Mouse (Mus musculus): Measurements from ENCODE around the gene Mapk8ip1. TPM values are rescaled to one million over a fixed set of nuclear protein-coding genes. Genes with fewer than 3 reads are reported as not detected.
"Not testable (repeated sequence)": the region's sequence is repeated elsewhere in the genome, so short reads cannot be mapped to it uniquely, and the experiment has no call there.

Gene Mapk8ip1
- polyA plus RNA-seq, 1 experiment from 2014 or later: 64.3 TPM

DNA sequence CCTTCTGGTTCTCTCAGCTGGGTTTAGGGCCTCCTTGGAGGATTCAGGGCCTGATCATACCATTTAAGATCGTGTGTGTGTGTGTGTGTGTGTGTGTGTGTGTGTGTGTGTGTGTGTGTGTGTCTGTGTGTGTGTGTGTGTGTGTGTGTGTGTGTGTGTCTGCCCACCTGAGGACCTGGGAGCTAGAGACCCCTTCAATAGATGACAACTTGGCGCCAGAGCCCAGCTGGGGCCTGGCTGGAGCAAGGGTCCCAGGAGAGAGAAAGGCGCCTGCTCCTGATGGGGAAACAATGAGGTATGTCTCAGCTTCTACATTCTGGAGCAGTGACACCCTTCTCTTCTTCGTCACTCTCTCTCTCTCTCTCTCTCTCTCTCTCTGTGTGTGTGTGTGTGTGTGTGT lies 1.2 kb downstream of the Mapk8ip1 start:
- not testable (repeated sequence) for H3K9me3 ChIP-seq (ENCODE audit: control insufficient read depth, low read length); H3K36me3 ChIP-seq (ENCODE audit: control insufficient read depth, insufficient read depth, low read length); ATAC-seq (ENCODE audit: low read depth); H3K27ac ChIP-seq (ENCODE audit: low read depth, low read length); H3K27me3 ChIP-seq (ENCODE audit: control insufficient read depth, insufficient read depth, low read length); H3K9ac ChIP-seq (replicated peaks; ENCODE audit: low read depth, low read length)
- peak overlapping the region; percentile 57; the same call in 1 of the 2 replicates for H3K4me2 ChIP-seq (ENCODE audit: low read depth, low read length)
- 29% methylated on average over 3 of the region's 4 CpGs for WGBS
- peaks cover 14% of the 10 kb centered on the region for H3K4me1 ChIP-seq (ENCODE audit: control insufficient read depth, insufficient read depth, low read length)
- peak overlapping the region; percentile 83 for H3K4me3 ChIP-seq (ENCODE audit: low read depth, low read length)

DNA sequence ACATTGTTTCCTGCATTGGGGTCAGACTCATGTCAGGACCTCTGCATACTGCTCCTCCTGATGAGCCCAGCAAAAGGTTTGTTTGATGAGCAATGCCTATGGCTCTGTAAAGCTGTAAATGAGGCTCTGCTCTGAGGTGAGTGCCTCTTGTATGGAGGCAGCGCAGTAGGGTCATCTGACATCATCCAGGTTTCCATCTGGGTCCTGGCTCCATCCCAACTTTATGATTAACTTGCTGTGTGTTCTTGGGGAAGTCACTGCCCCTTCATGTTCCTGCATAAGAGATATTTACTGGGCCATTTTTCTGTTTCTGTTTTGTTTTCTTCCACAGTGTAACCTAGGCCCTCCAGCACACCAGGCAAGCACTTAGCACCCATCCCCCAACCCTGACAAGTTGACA lies 3.6 kb downstream of the Mapk8ip1 start:
- Histone ChIP-seq H3K4me3 (ENCODE audit: low read depth, low read length) (no peak overlapping the region), H3K4me1 (ENCODE audit: control insufficient read depth, insufficient read depth, low read length) (peaks cover 23% of the 10 kb centered on the region), H3K27ac (ENCODE audit: low read depth, low read length) (no peak overlapping the region), H3K4me2 (ENCODE audit: low read depth, low read length) (no peak overlapping the region), H3K36me3 (ENCODE audit: control insufficient read depth, insufficient read depth, low read length) (no peaks in the 10 kb centered on the region), H3K9me3 (ENCODE audit: control insufficient read depth, low read length) (no peaks in the 10 kb centered on the region), H3K9ac (replicated peaks; ENCODE audit: low read depth, low read length) (no peak overlapping the region), H3K27me3 (ENCODE audit: control insufficient read depth, insufficient read depth, low read length) (no peaks in the 10 kb centered on the region)
- WGBS: 77% methylated on average over 1 of the region's 1 CpGs
- no peak for ATAC-seq (ENCODE audit: low read depth)

DNA sequence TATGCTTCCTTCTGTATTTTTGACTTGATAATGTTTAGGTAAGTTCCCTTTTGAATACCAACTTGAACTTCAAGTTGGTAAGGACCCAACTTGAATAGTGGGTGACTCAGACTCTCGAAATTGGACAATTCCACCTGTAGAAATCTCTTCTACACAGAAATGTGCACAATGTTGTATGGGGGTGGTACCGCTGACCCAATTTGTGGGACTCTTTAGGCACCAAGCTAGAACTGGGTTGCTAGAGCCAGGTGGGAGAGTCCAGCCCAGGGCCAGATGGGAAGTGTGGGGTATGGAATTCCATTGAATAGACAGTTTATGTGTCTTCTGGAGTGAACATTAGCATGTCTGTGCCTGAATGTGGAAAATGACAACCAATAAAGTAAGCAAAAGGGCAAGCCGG lies 5.5 kb downstream of the Mapk8ip1 start:
- H3K4me1 ChIP-seq (ENCODE audit: control insufficient read depth, insufficient read depth, low read length): peaks cover 40% of the 10 kb centered on the region
- H3K27ac ChIP-seq (ENCODE audit: low read depth, low read length): no peak overlapping the region
- no peak overlapping the region for H3K9ac ChIP-seq (replicated peaks; ENCODE audit: low read depth, low read length)
- H3K27me3 ChIP-seq (ENCODE audit: control insufficient read depth, insufficient read depth, low read length): no peaks in the 10 kb centered on the region
- H3K4me3 ChIP-seq (ENCODE audit: low read depth, low read length): no peak overlapping the region
- 93% methylated on average over 3 of the region's 3 CpGs for WGBS
- ATAC-seq (ENCODE audit: low read depth): no peak
- H3K36me3 ChIP-seq (ENCODE audit: control insufficient read depth, insufficient read depth, low read length): no peaks in the 10 kb centered on the region
- no peak overlapping the region for H3K4me2 ChIP-seq (ENCODE audit: low read depth, low read length)
- H3K9me3 ChIP-seq (ENCODE audit: control insufficient read depth, low read length): no peaks in the 10 kb centered on the region

DNA sequence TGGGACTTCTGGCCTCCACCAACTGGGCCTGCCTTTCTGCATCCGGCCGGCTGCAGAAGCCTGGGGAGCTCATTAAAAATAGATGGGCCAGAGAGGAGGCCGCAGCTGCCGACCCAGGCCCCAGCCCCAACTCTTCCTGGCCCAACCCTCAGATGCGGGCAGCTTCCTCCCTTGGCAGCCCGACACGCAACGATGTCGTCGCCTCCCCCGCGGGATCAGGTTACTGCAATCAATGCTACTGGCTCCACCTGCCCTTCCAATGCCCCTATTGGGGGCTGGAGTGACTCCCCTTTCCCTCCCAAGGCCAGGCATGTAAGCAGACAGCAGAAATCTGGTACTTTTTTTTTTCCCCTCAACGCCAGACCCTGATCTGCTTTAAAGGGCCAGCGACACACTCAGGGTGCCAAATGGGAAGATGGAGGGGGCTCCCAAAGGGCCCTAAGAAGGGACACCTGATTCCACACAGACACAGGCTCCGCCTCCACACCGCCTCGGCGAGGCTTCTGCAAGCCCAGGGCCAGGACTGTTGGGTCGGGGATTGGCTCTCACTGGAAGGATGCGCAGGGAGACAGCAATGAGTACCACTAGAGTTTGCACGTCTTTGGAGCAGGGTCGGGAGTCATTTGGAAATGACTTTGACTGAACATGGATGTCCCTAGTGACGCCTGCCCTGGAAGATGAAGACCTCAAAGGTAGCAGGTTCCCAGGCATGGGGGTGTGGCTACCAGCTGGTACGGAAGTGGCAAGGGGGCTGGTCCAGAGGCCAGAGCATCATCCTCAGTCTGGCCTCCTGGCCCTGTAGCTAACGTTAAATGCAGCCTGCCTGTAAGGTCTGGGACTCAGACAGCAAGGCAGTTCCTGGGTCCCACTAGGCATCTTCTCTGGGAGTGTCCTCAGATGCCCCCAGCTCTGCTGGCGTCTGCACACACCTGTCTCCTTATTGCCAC lies 8.5 kb downstream of the Mapk8ip1 start:
- WGBS: 6% methylated on average over 26 of the region's 26 CpGs
- ATAC-seq (ENCODE audit: low read depth): no peak

DNA sequence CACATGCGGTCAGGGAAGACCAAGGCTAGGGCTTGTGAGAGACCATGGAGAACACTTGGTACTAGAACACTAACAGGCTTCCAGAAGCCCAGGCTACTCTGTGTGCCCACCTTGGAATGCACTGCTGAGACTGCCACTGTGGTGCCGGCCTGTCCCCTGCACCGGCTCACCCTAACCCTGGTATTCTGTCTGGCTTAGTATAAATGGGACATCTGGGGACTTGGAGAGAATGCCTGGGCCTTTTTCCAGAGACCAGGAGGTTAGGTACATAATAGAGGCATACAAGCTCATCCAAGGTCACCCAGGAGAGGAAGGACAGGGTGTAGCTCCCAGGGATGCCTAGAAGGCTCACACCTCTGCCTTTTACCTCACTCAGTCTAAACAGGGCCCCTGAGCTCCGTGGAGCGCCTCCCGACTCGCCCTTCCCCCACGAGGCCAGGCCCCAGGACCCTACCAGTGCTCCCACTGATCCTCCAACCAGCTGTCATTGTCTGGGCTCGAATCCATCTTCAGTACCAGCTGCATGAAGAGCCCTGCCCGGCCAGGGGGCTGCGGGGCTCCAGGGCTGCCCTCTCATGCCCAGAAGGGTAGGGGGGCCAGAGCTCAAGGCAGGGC lies 9.3 kb downstream of the Mapk8ip1 start:
- Histone ChIP-seq H3K4me2 (ENCODE audit: low read depth, low read length) (peak overlapping the region; percentile 56), H3K9ac (replicated peaks; ENCODE audit: low read depth, low read length) (peak overlapping the region; percentile 50), H3K4me1 (ENCODE audit: control insufficient read depth, insufficient read depth, low read length) (peaks cover 54% of the 10 kb centered on the region), H3K27me3 (ENCODE audit: control insufficient read depth, insufficient read depth, low read length) (no peaks in the 10 kb centered on the region), H3K9me3 (ENCODE audit: control insufficient read depth, low read length) (no peaks in the 10 kb centered on the region), H3K4me3 (ENCODE audit: low read depth, low read length) (peak overlapping the region; percentile 26), H3K27ac (ENCODE audit: low read depth, low read length) (peak overlapping the region; percentile 86), H3K36me3 (ENCODE audit: control insufficient read depth, insufficient read depth, low read length) (peaks cover 6% of the 10 kb centered on the region; the same call in 1 of the 2 replicates)
- ATAC-seq (ENCODE audit: low read depth): no peak
- WGBS: 18% methylated on average over 11 of the region's 11 CpGs

More for the DNA sequence above, 8.5 kb downstream of the Mapk8ip1 start:
- H3K9me3 ChIP-seq (ENCODE audit: control insufficient read depth, low read length): no peaks in the 10 kb centered on the region
- H3K36me3 ChIP-seq (ENCODE audit: control insufficient read depth, insufficient read depth, low read length): no peaks in the 10 kb centered on the region
- peak overlapping the region; percentile 56 for H3K4me2 ChIP-seq (ENCODE audit: low read depth, low read length)
- H3K4me3 ChIP-seq (ENCODE audit: low read depth, low read length): peak overlapping the region; percentile 26
- peaks cover 49% of the 10 kb centered on the region for H3K4me1 ChIP-seq (ENCODE audit: control insufficient read depth, insufficient read depth, low read length)
- no peaks in the 10 kb centered on the region for H3K27me3 ChIP-seq (ENCODE audit: control insufficient read depth, insufficient read depth, low read length)
- H3K27ac ChIP-seq (ENCODE audit: low read depth, low read length): peak overlapping the region; percentile 86
- peak overlapping the region; percentile 50 for H3K9ac ChIP-seq (replicated peaks; ENCODE audit: low read depth, low read length)

DNA sequence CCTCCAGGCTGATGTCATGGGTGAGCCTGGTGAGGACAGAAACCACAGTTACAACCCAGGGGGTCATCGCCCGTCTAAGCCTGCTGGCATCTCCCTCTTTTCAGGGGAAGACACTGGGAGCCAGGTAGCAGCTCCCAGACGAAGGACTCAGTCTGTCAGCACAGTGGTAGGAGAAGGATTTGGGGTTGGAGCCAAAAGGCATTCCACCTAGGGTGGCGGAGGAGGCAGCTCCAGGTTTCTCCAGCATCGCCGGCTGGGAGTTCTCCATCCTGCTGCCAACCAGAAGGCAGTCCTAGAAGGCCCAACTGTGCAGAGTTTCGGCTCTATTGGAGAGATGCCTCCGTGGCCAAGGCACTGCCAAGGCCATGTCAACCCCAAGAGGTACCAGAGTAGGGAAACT lies 9.9 kb downstream of the Mapk8ip1 start:
- peak overlapping the region; percentile 56; the same call in 1 of the 2 replicates for H3K4me2 ChIP-seq (ENCODE audit: low read depth, low read length)
- H3K36me3 ChIP-seq (ENCODE audit: control insufficient read depth, insufficient read depth, low read length): peaks cover 12% of the 10 kb centered on the region
- 84% methylated on average over 8 of the region's 8 CpGs for WGBS
- no peaks in the 10 kb centered on the region for H3K9me3 ChIP-seq (ENCODE audit: control insufficient read depth, low read length)
- no peak for ATAC-seq (ENCODE audit: low read depth)
- no peaks in the 10 kb centered on the region for H3K27me3 ChIP-seq (ENCODE audit: control insufficient read depth, insufficient read depth, low read length)
- no peak overlapping the region for H3K4me3 ChIP-seq (ENCODE audit: low read depth, low read length)
- peak overlapping the region; percentile 86 for H3K27ac ChIP-seq (ENCODE audit: low read depth, low read length)
- H3K9ac ChIP-seq (replicated peaks; ENCODE audit: low read depth, low read length): no peak overlapping the region
- peaks cover 54% of the 10 kb centered on the region for H3K4me1 ChIP-seq (ENCODE audit: control insufficient read depth, insufficient read depth, low read length)

DNA sequence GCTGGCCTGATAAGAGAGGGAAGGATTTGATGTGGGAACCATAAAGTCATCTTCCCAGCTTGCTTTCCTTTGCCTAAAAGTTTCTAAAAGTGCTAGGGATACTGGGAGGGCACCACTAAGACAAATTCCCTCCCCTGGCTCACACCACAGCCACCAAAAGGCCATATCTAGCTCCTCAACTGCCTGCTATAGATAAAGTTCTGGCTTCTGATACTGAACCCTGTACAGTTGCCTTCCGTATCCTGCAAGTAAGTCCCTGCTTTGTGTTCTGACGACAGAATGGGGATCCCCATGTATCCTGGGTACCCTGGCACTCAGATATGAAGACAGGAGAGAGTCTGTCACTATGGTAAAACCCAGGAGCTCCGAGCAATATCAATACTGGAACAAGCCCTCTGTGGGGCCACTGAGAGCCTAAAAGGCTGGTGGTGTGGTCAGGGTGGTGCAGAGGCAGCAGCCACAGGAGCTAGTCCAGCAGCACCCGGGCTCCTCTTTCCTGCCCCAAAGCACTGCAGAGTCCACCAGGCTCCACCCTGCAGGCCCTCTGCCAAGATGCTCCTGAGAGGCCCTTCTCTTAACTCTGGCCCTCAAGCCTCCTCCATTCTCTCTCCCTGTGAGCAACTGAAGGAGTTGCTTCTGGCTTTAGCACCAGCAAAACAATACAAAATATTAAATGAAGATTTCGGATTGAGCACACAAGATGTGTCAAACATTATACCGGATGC lies 10.7 kb downstream of the Mapk8ip1 start:
- H3K4me2 ChIP-seq (ENCODE audit: low read depth, low read length): peak overlapping the region; percentile 58; the same call in 1 of the 2 replicates
- H3K36me3 ChIP-seq (ENCODE audit: control insufficient read depth, insufficient read depth, low read length): peaks cover 19% of the 10 kb centered on the region
- H3K9ac ChIP-seq (replicated peaks; ENCODE audit: low read depth, low read length): no peak overlapping the region
- no peaks in the 10 kb centered on the region for H3K9me3 ChIP-seq (ENCODE audit: control insufficient read depth, low read length)
- no peaks in the 10 kb centered on the region for H3K27me3 ChIP-seq (ENCODE audit: control insufficient read depth, insufficient read depth, low read length)
- no peak overlapping the region for H3K4me3 ChIP-seq (ENCODE audit: low read depth, low read length)
- H3K4me1 ChIP-seq (ENCODE audit: control insufficient read depth, insufficient read depth, low read length): peaks cover 54% of the 10 kb centered on the region
- no peak for ATAC-seq (ENCODE audit: low read depth)
- WGBS: 79% methylated on average over 6 of the region's 6 CpGs
- peak overlapping the region; percentile 85 for H3K27ac ChIP-seq (ENCODE audit: low read depth, low read length)

DNA sequence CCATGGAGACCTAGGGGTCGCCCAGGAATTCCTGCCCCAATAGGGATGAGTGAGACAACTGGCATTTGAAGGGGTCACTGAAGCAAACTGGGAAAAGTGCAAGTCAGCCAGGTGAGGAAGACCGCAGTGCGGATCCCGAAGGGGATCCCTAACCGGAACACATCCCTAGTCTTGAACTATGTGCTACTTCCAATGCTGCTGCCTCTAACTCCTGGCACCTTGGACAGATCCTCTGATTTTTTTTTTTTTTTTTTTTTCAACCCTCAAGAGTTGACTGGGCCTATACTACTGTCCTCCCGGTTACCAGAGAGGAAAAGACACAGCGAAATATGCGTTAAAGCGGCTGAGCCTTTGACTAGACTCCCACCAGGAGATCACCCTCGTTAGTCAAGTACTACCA lies 11.4 kb downstream of the Mapk8ip1 start:
- WGBS: under 1% methylated on average over 10 of the region's 10 CpGs
- Histone ChIP-seq H3K27me3 (ENCODE audit: control insufficient read depth, insufficient read depth, low read length) (no peaks in the 10 kb centered on the region), H3K9me3 (ENCODE audit: control insufficient read depth, low read length) (no peaks in the 10 kb centered on the region), H3K27ac (ENCODE audit: low read depth, low read length) (peak overlapping the region; percentile 85), H3K4me1 (ENCODE audit: control insufficient read depth, insufficient read depth, low read length) (peaks cover 54% of the 10 kb centered on the region), H3K4me3 (ENCODE audit: low read depth, low read length) (peak overlapping the region; percentile 72), H3K36me3 (ENCODE audit: control insufficient read depth, insufficient read depth, low read length) (peaks cover 27% of the 10 kb centered on the region), H3K9ac (replicated peaks; ENCODE audit: low read depth, low read length) (peak overlapping the region; percentile 87; the same call in 1 of the 2 replicates), H3K4me2 (ENCODE audit: low read depth, low read length) (peak overlapping the region; percentile 58)
- ATAC-seq (ENCODE audit: low read depth): peak; percentile 5

Data from neural tube, embryonic 14.5 days (tissue).